Mouse (Mus musculus) left cerebral cortex, adult 8-10 months (tissue): Measurements from ENCODE around the gene Pou2f3. TPM values are rescaled to one million over a fixed set of nuclear protein-coding genes. Genes with fewer than 3 reads are reported as not detected.

Experiments
- DNase-seq, 2 experiments: peaks; one replicate each; pipeline ENCODE4 v3.0.0; 2022; ENCODE audit warnings: low spot score in 2 of 2
- total RNA-seq, 4 experiments: library from RNA; stranded (reverse); gene quantifications; 2 replicates each; pipeline ENCODE4 v1.2.4; 2022

The Pou2f3 gene
- total RNA-seq, 4 experiments from 2014 or later = 0.14 to 0.37 (median 0.27) TPM

DNA sequence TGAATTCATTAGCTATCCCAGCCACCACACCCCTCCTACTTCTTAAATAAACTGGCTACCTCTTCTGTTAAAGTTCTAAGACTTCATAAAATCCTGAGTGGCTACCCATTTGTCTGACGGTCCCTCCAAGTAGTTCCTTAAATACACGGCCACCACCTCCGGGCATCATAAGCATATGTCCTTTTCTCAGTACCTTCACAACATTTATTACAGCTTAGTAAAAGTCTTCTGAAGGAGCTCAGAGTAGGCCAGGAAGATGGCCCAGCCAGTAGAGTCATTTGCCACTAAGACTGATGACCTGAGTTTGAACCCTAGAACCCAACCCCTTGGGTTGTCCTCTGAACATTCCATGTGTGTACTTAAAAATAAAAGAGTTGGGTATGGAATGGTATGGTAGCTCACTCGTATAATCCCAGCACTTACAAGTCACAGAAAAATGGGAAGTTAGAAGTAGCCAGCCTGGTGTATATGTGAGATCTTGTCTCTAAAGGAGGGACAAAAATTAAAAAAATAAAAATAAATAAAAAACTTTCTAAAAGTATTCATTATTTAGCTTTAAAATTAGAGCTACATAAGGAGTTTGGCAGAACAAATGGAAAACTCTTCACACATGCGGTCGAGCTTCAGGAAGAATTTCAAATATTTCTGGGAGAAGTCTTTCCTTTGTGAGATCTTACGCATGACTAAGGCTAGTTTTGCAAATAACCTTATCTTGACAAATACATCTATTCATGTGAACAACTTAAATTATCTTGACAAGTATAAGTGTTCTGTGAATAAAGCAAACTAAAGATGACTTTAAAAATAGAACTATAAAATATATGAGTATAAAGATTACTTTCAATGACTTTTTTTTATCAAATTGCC lies 125.4 kb downstream of the Pou2f3 start:
- DNase-seq = no peak

DNA sequence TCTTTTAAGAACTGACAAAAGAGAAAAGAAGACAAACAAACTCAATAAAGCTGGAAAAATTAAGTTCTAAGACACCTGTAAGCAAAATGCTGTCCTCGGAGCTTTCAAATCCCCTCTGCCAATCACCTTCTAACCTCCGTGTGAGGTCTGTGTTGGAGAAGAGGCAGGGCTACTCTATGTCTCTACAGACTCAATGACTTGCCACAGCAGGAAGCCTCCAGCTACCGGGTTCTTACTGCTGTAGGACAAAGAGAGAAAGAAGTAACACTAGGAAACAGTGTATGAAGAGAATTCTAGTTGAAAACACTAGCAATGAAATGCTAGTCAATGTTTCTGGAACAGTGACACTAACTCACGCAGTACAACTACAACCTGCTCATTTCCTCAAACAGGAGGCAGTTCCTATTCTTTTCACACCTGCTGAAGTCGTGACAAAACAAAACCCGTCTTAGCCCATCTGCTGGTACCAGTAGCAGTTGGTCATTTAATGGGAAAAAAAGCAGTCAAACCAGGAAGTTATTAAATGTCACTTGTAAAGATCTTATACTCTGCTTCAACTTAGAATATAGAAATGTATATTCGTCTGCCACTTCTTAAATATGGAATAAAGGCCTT lies 126.6 kb downstream of the Pou2f3 start:
- DNase-seq = no peak

DNA sequence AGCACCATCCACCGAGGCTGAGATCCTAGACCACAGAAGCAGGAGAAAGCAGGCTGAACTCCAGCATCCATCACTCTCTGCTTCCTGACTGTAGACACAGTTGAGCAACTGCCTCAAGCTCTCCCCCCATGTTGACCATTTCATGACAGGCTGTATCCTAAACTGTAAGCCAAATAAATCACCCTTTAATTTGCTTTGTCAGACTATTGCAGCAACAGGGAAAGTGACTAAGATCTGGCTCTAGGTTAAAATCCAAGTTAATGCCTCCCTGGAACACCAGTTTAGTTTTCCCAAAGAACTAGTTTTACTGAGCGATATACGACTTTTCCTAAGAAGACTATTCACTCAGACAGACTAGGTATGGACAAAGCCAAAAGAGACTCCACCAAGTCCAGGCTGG lies 131.5 kb downstream of the Pou2f3 start:
- no peak for DNase-seq

DNA sequence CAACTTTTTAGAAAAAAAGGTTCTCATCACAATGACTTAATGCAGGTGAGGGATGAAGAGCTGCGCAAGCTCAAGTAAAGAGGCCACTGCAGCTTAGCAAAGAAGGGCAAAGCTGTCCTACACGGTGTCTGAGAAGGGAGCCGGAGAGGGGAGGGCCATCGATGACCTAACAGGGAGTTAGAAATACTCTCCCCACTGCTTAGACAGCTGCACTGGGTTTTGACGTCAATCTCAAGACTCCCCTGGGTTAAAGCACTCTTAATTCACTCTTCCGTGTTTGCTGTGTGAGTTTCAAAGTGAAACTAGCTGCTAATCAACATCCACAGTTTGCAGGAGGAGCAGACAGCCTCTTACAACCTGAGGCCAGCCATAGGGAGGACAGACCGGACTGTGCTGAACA lies 134.0 kb downstream of the Pou2f3 start:
- no peak for DNase-seq

DNA sequence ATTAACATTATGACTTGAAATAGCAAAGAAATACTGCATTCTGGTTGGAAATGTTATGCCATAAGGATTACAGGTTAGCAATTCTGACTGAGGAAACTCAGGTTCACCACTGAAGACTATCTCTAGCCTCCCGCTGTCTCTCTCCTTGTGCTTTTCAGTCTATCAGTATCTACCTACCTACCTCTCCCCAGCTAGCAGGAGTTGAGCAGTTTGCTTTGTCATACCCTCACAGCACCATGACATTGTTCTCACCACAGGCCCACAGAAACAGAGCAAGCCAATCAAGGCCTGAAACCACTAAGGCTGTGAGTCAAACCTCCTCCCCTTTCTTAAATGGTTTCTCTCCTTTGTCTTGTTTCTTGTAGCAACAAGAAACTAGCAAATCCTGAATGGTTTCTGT lies 135.6 kb downstream of the Pou2f3 start:
- DNase-seq = no peak

Other genes starting within 250 kb of the Pou2f3 start
- gene Arhgef12, start 103.1 kb downstream of the Pou2f3 start, total RNA-seq = 100 to 1,000 TPM; 152 to 184 (median 161) TPM
- gene Tmem136, start 93.8 kb downstream of the Pou2f3 start, total RNA-seq = 10 to 100 TPM; 14.8 to 18.3 (median 15.7) TPM
- gene Oaf, start 29.5 kb upstream of the Pou2f3 start, total RNA-seq = 10 to 100 TPM; 12.8 to 18.5 (median 15.2) TPM
- under 1 TPM in 2 of 4 experiments, not detected in 2; 0.27 to 0.42 TPM for gene Trim29, start 100.5 kb upstream of the Pou2f3 start, total RNA-seq